Mouse (Mus musculus) liver, embryonic 18 days (tissue): ENCODE data around the gene Nsfl1c. TPM values are rescaled to one million over a fixed set of nuclear protein-coding genes. Genes with fewer than 3 reads are reported as not detected.

ENCODE experiments used
- polyA plus RNA-seq: library from polyadenylated mRNA; depleted of rRNA; stranded (reverse); fragments of >200 nt; gene quantifications from 2 replicates; pipeline ENCODE4 v1.2.3, GENCODE M21; 2012; rRNA removed

Gene Nsfl1c
- polyA plus RNA-seq = 42.6 and 46.0 TPM in 2 replicates

GRCm38 (mm10) chr2:151494035-151494803 is at the start of gene Nsfl1c:
TSS of gene Nsfl1c (plus strand) at chr2:151494182.

DNA sequence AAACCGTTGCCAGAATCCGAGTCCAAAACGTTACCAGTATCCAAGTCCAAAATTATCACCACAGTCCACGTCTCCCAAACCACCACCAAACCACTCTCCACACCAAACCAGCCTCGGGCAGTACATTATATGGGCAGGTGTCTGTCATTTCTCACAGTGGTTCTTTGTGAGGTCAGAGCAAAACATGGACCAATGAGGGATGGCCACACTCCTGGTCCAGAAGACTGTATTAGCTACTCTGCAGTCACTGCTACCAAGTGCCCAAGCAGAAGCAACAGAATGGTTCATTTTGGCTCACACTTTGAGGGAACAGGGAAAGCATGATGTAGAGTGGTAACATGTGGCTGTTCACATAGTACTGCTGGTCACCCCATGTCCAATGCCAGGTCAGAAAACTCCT is 17.9 kb upstream of the Nsfl1c start, which contains the start of gene 4921509C19Rik:
Gene 4921509C19Rik, minus strand, starts transcription at position 101 of the 400 bp plus-strand sequence.

GRCm38 (mm10) chr2:151542323-151543062 is 48.5 kb downstream of the Nsfl1c start, which contains the start of gene Fkbp1a:
TSS of gene Fkbp1a (plus strand) at chr2:151542483.

Other genes starting within 250 kb of the Nsfl1c start
- gene 4921509C19Rik, start 18.0 kb upstream of the Nsfl1c start, polyA plus RNA-seq = not detected in 2 replicates
- 37.5 and 38.3 TPM in 2 replicates for gene Fkbp1a, start 48.3 kb downstream of the Nsfl1c start, polyA plus RNA-seq
- 0.22 and 0.30 TPM in 2 replicates for gene Sdcbp2, start 78.4 kb downstream of the Nsfl1c start, polyA plus RNA-seq
- 0.02 TPM in 2 replicates for gene Snph, start 138.4 kb downstream of the Nsfl1c start, polyA plus RNA-seq
- gene Rad21l, start 174.4 kb downstream of the Nsfl1c start, polyA plus RNA-seq = not detected in 2 replicates
- 0.02 TPM in 2 replicates for gene Tmem74b, start 207.8 kb downstream of the Nsfl1c start, polyA plus RNA-seq